Mouse (Mus musculus) stomach, postnatal 0 days (tissue): Measurements from ENCODE around the gene Gm7694. TPM values are rescaled to one million over a fixed set of nuclear protein-coding genes. Genes with fewer than 3 reads are reported as not detected.

Source experiments
- ATAC-seq: fragments of 200-750 bp; cut with Nextera tagmentation; 2 replicates; pipeline ENCODE4 v1.8.0; 2017; ENCODE audit not compliant: low FRiP score, low TSS enrichment
- DNase-seq: peaks from one replicate; pipeline ENCODE4 v3.0.0-alpha.2; 2016; ENCODE audit warnings: low spot score
- H3K27ac ChIP-seq: fragments of 300-500 bp; sonication (generic); replicated peaks from 2 replicates; pipeline ENCODE4 v1.5.1; 2014; ENCODE audit warnings: mild to moderate bottlenecking, control low read depth
- H3K27me3 ChIP-seq: fragments of 300-500 bp; sonication (generic); 2 replicates; pipeline ENCODE4 v1.6.1; 2014; ENCODE audit warnings: low read length; ENCODE audit not compliant: control insufficient read depth, insufficient read depth
- H3K36me3 ChIP-seq: fragments of 300-500 bp; sonication (generic); 2 replicates; pipeline ENCODE4 v1.6.1; 2014; ENCODE audit warnings: low read length, mixed read lengths; ENCODE audit not compliant: control insufficient read depth, insufficient read depth
- H3K4me1 ChIP-seq: fragments of 300-500 bp; sonication (generic); replicated peaks from 2 replicates; pipeline ENCODE4 v1.6.1; 2014; ENCODE audit warnings: antibody characterized with exemption; ENCODE audit not compliant: control insufficient read depth, insufficient read depth
- H3K4me2 ChIP-seq: fragments of 300-500 bp; sonication (generic); replicated peaks from 2 replicates; pipeline ENCODE4 v1.6.1; 2014; ENCODE audit warnings: low read depth, mild to moderate bottlenecking, control low read depth, moderate library complexity
- H3K4me3 ChIP-seq: fragments of 300-500 bp; sonication (generic); 2 replicates; pipeline ENCODE4 v1.5.1; 2014; ENCODE audit warnings: low read depth, low read length, control low read depth
- H3K9ac ChIP-seq: fragments of 300-500 bp; sonication (generic); 2 replicates; pipeline ENCODE4 v1.6.1; 2014; ENCODE audit warnings: mild to moderate bottlenecking, low read length, control low read depth, mixed read lengths
- H3K9me3 ChIP-seq: fragments of 300-500 bp; sonication (generic); 2 replicates; pipeline ENCODE4 v1.6.1; 2016; ENCODE audit warnings: low read length; ENCODE audit not compliant: control insufficient read depth
- CTCF ChIP-seq: IDR thresholded peaks from 2 replicates; pipeline ENCODE4 v1.5.1; 2016; ENCODE audit warnings: antibody characterized with exemption, low read depth, mild to moderate bottlenecking, moderate library complexity
- EP300 ChIP-seq: optimal IDR thresholded peaks from 2 replicates; pipeline ENCODE3; 2016; ENCODE audit warnings: antibody characterized with exemption
- WGBS: fragments of 180-500 bp; shearing (Covaris S2); extraction: QIAGEN DNeasy Blood & Tissue Kit; methylation state at CpG from one replicate; pipeline ENCODE4 v1.1.7; 2014; 5-methylcytosine and 5-hydroxymethylcytosine counted together
- polyA plus RNA-seq: library from polyadenylated mRNA; unstranded; fragments of >200 nt; fragmentation: Nextera tagmentation; extraction: Ambion mirVana; gene quantifications from 2 replicates; pipeline ENCODE4 v1.2.1, GENCODE M21; 2015

The Gm7694 gene
- polyA plus RNA-seq, 1 experiment from 2014 or later = 1.7 TPM

DNA sequence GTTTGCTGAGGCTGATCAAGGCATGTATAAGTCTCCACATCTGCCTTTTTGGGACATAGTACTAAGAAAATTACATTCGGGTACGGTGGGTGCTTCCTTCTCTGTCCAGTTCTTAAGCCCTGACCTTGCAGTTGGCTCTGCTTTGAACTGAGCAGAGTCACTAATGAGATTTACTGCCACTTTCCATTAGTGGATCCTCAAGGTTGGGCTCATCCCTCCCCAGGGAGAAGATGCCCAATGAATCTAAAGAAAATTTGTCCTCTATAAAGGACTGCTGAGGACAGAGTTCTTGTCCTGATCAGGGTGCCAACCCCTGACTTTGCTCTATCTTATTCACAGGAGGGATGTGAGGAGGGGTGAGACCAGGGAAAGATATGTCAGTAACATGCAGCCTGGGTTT lies 15.9 kb upstream of the Gm7694 start:
- no peak for DNase-seq
- H3K9ac ChIP-seq = no peak overlapping the region
- no peak overlapping the region for H3K27ac ChIP-seq
- no peak overlapping the region for H3K4me3 ChIP-seq
- no peaks in the 10 kb centered on the region; the same call in 1 of the 2 replicates for H3K36me3 ChIP-seq
- WGBS = 80% methylated on average over 2 of the region's 2 CpGs
- no peak overlapping the region for H3K4me2 ChIP-seq
- H3K27me3 ChIP-seq = no peaks in the 10 kb centered on the region
- ATAC-seq = no peak
- TF ChIP-seq EP300 (no peak), CTCF (no peak)
- H3K4me1 ChIP-seq = no peaks in the 10 kb centered on the region
- no peaks in the 10 kb centered on the region for H3K9me3 ChIP-seq

DNA sequence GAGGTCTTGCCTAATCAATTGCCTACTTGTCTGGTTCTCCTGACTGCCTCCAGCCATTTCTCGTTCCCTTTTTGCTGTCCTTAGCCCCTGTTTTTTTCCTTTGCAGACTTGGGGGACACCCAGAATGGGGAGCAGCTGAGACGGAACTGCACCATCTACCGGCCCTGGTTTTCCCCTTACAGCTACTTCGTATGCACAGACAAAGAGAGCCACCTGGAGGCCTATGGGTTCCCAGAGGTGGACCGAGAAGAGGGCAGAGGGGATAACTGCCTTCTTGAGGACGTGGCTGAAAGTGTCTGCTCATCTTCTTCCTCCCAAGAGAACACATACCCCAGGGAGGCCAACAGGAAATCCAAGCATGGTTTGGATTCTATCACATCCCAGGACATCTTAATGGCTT lies 5.3 kb upstream of the Gm7694 start:
- no peaks in the 10 kb centered on the region for H3K4me1 ChIP-seq
- no peak overlapping the region for H3K4me2 ChIP-seq
- H3K9ac ChIP-seq = no peak overlapping the region
- TF ChIP-seq EP300 = no peak
- TF ChIP-seq CTCF = no peak
- DNase-seq (no peak), ATAC-seq (no peak)
- H3K36me3 ChIP-seq = no peaks in the 10 kb centered on the region
- no peaks in the 10 kb centered on the region for H3K27me3 ChIP-seq
- no peaks in the 10 kb centered on the region for H3K9me3 ChIP-seq
- H3K27ac ChIP-seq = no peak overlapping the region
- H3K4me3 ChIP-seq = no peak overlapping the region
- WGBS = 79% methylated on average over 6 of the region's 6 CpGs

DNA sequence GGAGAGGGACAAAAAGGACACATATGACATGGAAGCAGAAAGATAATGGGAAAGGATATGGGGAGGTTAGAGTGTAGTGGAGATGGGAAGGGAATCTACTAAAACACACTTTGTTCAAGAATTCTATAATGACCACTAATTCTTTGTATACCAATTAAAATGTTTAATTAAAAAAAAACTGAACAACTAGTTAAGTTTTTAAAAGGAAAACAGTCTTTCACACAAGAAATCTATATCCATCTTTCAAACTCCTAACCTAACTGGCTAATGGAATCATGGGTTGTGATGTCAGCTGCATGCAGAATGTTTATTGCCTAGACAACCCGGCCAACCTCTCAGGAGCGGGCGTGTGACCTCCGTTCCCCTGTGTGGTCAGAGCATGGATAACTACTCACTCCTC lies 2.4 kb upstream of the Gm7694 start, which contains the start of gene Spata46:
Spata46 (plus strand) TSS at position 301 of the 400 bp plus-strand sequence.
- no peaks in the 10 kb centered on the region for H3K27me3 ChIP-seq
- no peak within 1 kb of the TSS for H3K27ac ChIP-seq
- H3K36me3 ChIP-seq = no peaks in the 10 kb centered on the region
- DNase-seq (no peak), ATAC-seq (no peak)
- no peak within 1 kb of the TSS for H3K4me3 ChIP-seq
- H3K9me3 ChIP-seq = no peaks in the 10 kb centered on the region
- no peak within 1 kb of the TSS for H3K4me2 ChIP-seq
- TF ChIP-seq CTCF = no peak
- no peaks in the 10 kb centered on the region for H3K4me1 ChIP-seq
- 86% methylated on average over 4 of the region's 4 CpGs for WGBS
- H3K9ac ChIP-seq = no peak within 1 kb of the TSS

DNA sequence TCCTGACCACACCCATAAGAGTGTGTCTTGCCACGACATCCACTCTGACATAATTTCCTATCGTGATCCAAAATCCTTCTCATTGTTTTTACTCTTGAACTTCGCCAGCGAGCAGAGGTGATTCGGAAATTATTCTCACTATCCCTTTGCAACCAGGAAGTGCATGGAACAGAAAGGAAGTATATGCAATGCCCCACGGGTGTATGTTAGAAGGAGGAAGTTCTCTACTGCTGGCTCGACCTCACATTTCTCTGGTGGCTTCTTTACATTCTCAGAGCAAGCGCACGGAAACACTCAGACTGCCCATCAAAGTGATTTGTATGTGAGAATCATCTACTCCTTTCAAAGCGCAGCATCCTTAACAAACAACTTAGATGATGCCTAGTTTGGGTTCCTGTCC lies 1.1 kb downstream of the Gm7694 start:
- H3K9me3 ChIP-seq = no peaks in the 10 kb centered on the region
- H3K4me1 ChIP-seq = no peaks in the 10 kb centered on the region
- no peaks in the 10 kb centered on the region for H3K27me3 ChIP-seq
- H3K4me2 ChIP-seq = no peak overlapping the region
- H3K9ac ChIP-seq = no peak overlapping the region
- H3K4me3 ChIP-seq = no peak overlapping the region
- WGBS = 84% methylated on average over 10 of the region's 10 CpGs
- DNase-seq (no peak), ATAC-seq (no peak)
- H3K27ac ChIP-seq = no peak overlapping the region
- TF ChIP-seq EP300 = no peak
- TF ChIP-seq CTCF = no peak
- no peaks in the 10 kb centered on the region; the same call in 1 of the 2 replicates for H3K36me3 ChIP-seq

DNA sequence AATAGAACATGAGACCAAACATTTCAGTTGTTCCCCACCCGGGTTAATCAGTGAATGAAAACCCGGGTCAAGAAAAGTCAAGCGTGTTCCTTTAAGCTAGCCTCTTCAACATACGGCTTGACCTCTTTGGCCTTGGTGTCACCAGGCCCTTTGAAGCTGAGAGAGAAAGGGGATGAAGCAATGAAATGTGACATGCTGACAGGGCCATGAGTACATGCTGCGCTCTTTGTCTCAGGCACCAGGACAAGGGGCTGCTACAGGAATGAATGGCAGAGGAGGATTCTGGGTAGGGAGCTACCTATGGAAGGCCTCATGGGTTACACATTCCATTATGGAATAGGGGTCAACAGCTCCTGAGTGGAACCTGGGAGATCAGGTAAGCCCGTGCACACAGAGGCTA lies 3.0 kb downstream of the Gm7694 start:
- ATAC-seq (no peak), DNase-seq (no peak)
- no peak overlapping the region for H3K4me3 ChIP-seq
- H3K4me1 ChIP-seq = no peaks in the 10 kb centered on the region
- no peaks in the 10 kb centered on the region; the same call in 1 of the 2 replicates for H3K36me3 ChIP-seq
- no peak overlapping the region for H3K4me2 ChIP-seq
- H3K27me3 ChIP-seq = no peaks in the 10 kb centered on the region
- WGBS = 78% methylated on average over 6 of the region's 6 CpGs
- no peaks in the 10 kb centered on the region for H3K9me3 ChIP-seq
- TF ChIP-seq EP300 (no peak), CTCF (no peak)
- no peak overlapping the region for H3K27ac ChIP-seq
- H3K9ac ChIP-seq = no peak overlapping the region

DNA sequence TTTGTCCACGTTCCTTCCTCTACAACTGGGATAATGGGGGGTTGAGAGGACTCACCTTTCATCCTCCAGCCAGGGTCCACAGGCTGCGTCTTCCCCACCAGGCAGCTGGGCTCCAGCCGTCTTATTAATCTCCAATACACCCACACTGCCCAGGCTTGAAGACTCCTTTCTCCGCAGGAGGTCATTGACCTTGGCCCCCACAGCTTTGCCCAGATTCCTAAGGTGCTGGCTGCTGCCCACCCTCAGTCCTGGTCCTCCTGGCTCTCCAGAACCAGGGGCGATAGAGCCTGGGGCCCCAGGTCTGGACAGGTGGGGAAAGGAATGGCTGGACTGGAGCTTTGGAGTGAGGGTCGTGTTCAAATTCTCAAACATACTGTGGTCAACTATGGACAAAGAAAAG lies 3.7 kb downstream of the Gm7694 start:
- DNase-seq = no peak
- no peaks in the 10 kb centered on the region; the same call in 1 of the 2 replicates for H3K36me3 ChIP-seq
- no peak overlapping the region for H3K9ac ChIP-seq
- WGBS = 89% methylated on average over 6 of the region's 6 CpGs
- ATAC-seq = no peak
- H3K4me3 ChIP-seq = no peak overlapping the region
- H3K27ac ChIP-seq = no peak overlapping the region
- H3K4me2 ChIP-seq = no peak overlapping the region
- no peaks in the 10 kb centered on the region for H3K9me3 ChIP-seq
- TF ChIP-seq CTCF = no peak
- H3K27me3 ChIP-seq = no peaks in the 10 kb centered on the region
- H3K4me1 ChIP-seq = no peaks in the 10 kb centered on the region
